Mouse (Mus musculus) ES-CJ7 (cell line): ENCODE results near the gene Pex6.

Experiments used
- DNase-seq: peaks from one replicate; pipeline ENCODE4 v3.0.0; 2011; ENCODE audit warnings: low read depth, low spot score

Gene Pex6

DNA sequence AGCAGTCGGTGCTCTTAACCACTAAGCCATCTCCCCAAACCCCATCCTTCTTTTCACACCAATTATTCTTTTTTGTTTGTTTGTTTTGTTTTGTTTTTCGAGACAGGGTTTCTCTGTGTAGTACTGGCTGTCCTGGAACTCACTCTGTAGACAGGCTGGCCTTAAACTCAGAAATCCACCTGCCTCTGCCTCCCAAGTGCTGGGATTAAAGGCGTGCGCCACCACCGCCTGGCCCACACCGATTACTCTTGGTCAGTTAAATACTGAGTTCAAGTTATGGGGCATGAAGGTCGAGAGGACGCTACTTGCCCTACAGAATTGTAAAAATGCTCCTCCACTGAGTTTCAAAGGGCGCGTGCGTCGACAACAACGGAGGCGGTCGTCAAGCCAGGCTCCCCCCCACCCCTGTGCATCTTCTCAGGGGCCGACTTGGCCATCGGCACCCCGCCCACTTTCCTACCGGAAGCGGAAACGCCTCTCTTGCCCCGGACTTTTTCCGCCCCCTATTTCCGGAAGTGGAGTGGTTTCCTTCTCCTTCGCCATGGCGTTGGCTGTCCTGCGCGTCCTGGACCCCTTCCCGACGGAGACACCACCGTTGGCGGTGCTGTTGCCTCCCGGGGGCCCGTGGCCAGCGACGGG, at the start of gene Pex6:
Gene Pex6 (plus strand): TSS at position 505 of the 639 bp plus-strand sequence.
- DNase-seq = peak; percentile 93

DNA sequence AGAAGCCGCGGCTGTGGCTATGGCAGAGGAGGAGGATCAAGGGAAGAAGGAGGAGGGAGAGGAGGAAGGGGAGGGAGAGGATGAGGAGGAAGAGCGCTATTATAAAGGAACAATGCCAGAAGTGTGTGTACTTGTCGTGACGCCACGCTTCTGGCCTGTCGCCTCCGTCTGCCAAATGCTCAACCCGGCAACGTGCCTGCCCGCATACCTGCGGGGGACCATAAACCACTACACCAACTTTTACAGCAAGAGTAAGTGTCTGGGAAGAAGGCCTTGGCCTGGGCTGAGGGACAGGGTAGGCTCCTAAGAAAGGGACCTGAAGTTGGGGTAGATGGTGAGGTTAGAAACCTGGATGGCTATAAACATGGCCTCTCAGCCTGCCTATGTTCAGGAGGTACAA, 49.3 kb upstream of the Pex6 start:
- DNase-seq = no peak

GRCm38 (mm10) chr17:46662730-46663129, 48.5 kb upstream of the Pex6 start:
- DNase-seq = no peak

DNA sequence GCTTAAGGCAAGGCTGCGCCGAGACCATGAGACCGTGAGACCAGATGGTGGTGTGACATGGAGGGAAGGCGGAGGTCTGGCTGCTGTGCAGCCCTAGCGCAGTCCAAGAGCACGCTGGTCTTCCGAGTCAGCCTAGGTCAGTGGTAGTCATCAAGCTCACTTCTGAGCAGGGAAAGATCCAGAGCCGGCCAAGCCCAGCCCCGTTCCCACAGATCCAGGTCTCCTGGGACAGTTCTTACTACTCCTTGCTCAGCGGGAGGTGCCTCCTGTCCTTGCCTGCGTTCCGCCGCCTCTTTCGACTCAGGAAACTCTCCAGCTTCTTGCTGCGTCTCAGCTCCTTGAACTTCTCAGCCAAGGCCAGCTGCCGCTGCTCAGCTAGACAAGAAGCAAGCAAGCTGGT, 43.6 kb upstream of the Pex6 start:
- no peak for DNase-seq

GRCm38 (mm10) chr17:46669911-46670310, 41.4 kb upstream of the Pex6 start:
- no peak for DNase-seq

GRCm38 (mm10) chr17:46673850-46674529, 37.3 kb upstream of the Pex6 start, which contains the start of gene Rrp36:
Gene Rrp36, minus strand, starts transcription at chr17:46674352.
- DNase-seq = peak; percentile 93

DNA sequence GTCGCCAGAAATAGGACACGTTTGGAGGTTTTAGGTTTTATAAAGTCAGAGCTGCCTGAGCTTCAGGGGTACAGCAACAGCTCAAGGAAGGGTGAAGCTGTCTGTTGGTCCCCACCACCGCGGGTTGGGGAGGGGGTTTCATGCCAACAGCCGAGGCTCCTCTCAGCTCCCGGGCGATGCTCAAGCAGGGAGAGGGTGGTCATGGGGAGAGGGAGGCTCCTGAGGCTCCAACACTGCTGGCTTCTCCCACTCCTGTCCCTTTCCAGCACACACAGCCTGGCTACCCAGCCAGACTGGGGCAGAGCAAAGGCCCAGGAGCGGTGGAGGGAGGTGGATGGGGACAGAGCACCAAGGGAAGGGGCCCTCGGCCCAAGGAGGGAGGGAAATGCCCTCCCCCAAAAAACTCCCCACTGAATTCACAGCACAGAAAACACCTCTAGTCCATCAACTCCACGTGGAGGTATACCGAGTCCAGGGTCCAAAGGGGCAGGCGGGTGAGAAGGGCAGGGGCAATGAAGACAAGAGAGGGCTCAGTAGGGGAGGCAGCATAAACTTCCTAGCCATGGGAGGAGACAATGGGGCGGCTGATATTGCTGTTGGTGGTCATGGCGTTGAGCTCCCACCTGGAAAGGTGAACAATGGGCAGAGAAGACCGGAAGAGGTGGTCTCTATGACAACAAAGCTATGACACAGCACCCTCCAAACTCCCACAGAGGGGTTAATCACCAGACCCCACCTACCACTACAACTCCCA, 36.6 kb upstream of the Pex6 start:
- DNase-seq = peak; percentile 56

- DNase-seq = peak; percentile 35
Observed at GRCm38 (mm10) chr17:46678416-46678815, 32.8 kb upstream of the Pex6 start, which contains the start of gene Mea1. Gene Mea1, plus strand, starts transcription at chr17:46678793.

DNA sequence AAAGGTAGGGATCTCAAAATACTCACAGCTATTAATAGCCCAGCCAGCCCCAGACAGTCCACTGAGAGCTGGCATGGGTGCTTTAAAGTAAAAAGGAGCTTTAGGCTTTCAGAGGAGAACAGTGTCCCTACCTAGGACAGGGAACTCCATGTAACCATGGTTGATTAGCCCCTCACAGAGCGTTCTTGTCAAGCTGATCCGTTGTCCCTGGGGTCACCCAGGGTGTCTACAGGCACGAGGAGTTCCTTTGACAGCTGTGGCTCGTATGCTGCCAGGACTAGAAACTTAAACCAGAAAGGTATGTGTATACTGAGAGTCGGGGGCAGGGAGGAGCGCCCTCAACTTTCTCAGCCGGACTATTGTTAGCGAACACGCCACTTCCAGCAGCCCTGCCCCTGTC, 32.4 kb upstream of the Pex6 start:
- DNase-seq = no peak

DNA sequence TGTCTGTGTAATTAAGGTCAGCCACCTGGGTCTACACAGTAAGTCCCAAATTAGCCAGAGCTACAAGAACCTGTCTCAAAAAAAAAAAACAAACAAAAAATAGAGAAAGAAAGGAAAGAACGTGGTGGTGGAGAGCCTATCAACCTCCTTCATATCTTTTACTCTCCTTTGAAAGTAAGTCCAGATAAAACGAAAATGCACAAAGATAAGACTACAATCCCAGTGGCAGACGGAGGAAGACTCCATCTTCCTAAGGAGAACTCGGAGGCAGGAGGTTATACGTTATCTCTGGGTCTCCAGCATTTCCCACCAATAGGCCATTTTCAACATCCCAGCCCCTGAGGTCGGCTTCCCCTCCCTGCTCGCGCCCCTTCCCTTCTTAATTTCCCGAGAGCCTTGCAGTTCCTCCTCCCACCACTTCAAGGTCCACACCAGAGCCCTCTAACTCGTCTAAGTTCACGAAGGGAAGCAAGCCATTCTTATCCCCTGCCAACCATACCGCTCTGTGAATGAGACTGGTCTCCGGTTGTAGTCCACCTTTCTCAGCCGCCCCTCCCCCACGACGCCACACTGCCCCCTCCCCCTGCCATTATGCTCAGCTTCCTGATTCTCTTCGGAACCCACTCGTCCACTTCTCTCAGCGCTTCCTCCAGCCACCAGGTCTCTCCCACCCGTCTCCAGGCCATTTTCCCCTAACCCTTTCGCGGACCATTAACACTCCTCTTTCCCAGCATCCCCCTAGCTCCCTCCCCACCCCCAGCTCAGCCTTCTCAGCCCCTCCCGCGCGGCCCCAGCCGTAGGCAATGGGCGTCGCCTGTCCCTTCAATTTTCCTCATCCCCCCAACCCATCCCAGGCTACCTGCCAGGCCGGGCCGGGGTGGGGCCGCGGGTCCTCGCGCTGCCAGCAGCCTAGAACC, 31.2 kb upstream of the Pex6 start:
- no peak for DNase-seq

GRCm38 (mm10) chr17:46680760-46681373, 30.4 kb upstream of the Pex6 start, which contains the start of gene Klhdc3:
Gene Klhdc3, minus strand, starts transcription at chr17:46680914.
- DNase-seq = peak; percentile 99

DNA sequence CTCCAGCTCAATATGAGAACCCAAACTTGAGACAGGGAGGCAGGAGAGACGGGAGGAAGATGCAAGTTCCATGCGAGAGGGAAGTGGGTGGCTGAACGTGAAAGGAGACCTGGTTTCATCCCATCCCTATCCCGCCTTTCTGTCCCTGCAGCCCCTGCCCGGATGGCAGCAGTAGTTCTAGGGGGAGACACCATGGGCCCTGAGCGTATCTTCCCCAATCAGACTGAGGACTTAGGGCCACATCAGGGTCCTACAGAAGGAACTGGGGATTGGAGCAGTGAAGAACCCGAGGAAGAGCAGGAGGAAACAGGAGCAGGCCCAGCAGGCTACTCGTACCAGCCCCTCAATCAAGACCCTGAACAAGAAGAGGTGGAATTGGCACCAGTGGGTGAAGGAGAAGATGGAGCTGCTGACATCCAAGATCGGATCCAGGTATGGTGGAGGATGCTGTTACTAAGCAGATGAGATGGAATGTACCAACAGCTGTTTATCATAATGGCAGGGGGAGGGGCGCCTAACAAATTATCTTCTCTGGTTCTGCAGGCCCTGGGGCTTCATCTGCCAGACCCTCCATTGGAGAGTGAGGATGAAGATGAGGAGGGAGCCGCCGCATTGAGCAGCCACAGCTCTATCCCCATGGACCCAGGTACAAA, 29.7 kb upstream of the Pex6 start:
- no peak for DNase-seq

- peak; percentile 91 for DNase-seq
Observed at GRCm38 (mm10) chr17:46682654-46683389, 28.4 kb upstream of the Pex6 start.

GRCm38 (mm10) chr17:46685913-46686312, 25.4 kb upstream of the Pex6 start:
- no peak for DNase-seq

DNA sequence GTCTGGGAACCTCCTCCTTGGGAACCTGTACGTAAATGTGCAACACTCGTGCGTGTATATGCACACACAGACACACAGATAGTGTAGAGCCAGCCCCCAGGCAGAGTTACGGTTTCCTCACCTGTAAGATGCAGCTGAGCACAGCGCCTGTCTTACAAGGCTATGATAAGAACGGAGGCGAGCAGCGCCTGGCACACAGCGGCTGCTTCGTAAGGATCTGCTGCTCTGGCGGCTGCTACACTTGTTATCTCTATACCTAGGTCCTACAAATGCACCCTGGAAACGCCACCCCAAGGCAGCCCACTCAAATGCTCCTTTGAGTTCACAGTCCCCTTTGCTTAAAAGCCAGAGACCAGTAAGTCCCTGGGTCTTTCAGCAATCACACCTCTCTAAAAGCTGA, 20.6 kb upstream of the Pex6 start:
- DNase-seq = no peak

DNA sequence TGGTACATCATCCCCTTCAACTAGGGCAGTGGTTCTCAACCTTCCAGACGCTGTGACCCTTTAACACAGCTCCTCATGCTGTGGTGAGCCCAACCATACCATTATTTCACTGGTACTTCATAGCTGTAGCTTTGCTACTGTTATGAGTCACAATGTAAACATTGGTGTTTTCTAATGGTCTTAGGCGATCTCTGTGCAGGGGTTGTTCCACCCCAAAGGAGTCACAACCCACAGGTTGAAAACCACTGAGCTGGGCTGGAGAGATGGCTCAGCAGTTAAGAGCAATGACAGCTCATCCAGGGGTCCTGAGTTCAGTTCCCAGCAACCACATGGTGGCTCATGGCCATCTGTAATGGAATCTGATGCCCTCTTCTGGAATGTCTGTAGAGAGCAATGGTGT, 19.9 kb upstream of the Pex6 start:
- DNase-seq = no peak

DNA sequence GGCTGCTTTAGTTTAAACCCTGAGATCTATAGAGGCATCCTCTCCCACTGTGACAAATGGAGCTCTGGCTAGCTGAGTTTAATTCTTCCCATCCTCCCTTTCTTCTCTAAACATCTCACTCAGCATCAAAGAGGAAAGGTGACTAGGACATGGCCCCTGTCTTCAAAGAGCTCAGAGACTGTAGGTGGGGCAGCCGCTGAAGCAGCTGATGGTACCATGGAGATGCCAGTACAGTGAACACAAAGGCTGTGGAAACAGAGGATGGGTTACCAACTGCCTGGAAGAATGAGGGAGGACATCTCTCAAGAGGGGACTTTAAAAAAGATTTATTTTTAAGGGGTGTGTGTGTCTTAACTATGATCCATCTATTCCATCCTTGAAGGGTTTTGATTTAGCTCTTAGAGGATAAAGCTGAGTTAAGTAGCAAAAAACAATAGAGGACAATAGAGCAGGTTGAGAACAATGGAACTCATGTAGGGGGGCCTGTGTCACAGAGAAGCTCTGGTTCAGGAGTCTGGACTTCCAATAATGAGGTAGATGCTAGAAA, 16.7 kb upstream of the Pex6 start:
- no peak for DNase-seq

- DNase-seq = no peak
Observed at GRCm38 (mm10) chr17:46698515-46698914, 12.7 kb upstream of the Pex6 start.

DNA sequence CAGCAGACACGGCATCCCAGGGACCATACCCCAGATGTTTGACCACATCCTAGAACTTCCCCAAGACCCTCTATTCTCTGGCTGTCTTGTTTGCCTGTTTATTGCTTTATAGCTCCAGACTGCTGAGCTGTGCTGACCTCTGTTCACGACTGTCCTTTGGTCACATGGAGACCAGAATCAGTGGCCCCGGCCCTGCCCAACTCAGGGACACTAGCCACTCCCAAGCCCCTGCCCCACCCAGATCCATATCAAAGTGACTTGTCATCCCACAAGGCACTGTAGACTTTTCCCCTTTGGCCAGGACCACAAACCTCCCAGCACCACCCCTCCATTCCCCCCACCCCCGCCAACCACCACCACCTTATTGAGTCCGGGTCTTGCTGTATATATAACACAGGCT, 12.0 kb upstream of the Pex6 start:
- DNase-seq = no peak
